Mouse (Mus musculus): Measurements from ENCODE around the gene Rgl2. TPM values are rescaled to one million over a fixed set of nuclear protein-coding genes. Genes with fewer than 3 reads are reported as not detected.

The Rgl2 gene
- polyA plus RNA-seq, 1 experiment = 20.1 TPM

DNA sequence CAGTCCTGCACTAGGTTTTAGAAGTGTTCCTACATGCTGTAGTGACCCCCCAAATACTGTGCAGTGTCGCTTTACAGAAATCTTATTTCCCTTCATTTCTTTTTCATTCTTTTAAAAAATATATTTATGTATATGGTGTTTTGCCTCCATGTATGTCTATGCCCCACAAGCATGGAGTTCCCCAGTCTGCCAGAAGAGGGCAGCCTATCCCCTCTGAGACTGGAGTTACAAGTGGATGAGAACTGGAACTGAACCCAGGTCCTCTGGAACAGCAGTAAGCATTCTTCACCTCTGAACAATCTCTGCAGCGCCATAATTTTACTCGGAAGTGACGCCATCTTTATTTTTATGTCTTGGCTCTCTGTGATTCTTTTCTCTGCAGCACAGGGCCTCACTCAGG lies 40.1 kb downstream of the Rgl2 start:
- Histone ChIP-seq H3ac (ENCODE audit: control insufficient read depth, insufficient read length) (no peak overlapping the region), H3K79me2 (ENCODE audit: control insufficient read depth, insufficient read depth) (no peaks in the 10 kb centered on the region), H3K4me3 (no peak overlapping the region), H3K4me2 (ENCODE audit: low read depth) (no peak overlapping the region), H3K27me3 (ENCODE audit: control insufficient read depth, insufficient read depth, insufficient read length) (peaks cover 4% of the 10 kb centered on the region), H3K36me3 (ENCODE audit: control insufficient read depth, insufficient read depth) (no peaks in the 10 kb centered on the region)
- TF ChIP-seq MYOD1 (IDR thresholded peaks at IDR 0.05; ENCODE audit: control insufficient read depth in 1 of 3, insufficient read length in 2 of 3, low read depth in 2 of 3) (no peak), E2F4 (IDR thresholded peaks at IDR 0.05; ENCODE audit: insufficient read depth) (no peak), MYOG (IDR thresholded peaks at IDR 0.05; ENCODE audit: control insufficient read depth in 1 of 3, insufficient read depth in 1 of 3, insufficient read length in 2 of 3, low read depth in 2 of 3) (no peak), REST (IDR thresholded peaks at IDR 0.05; ENCODE audit: insufficient read depth, insufficient read length) (no peak), SRF (IDR thresholded peaks at IDR 0.05; ENCODE audit: control insufficient read depth, insufficient read length, low read depth) (no peak), TCF3 (IDR thresholded peaks at IDR 0.05; ENCODE audit: insufficient read length, low read depth) (no peak), MAX (IDR thresholded peaks at IDR 0.05; ENCODE audit: low read depth) (no peak), USF1 (IDR thresholded peaks at IDR 0.05; ENCODE audit: low read depth) (no peak), POLR2AphosphoS2 (IDR thresholded peaks at IDR 0.05; ENCODE audit: insufficient read length, low read depth) (no peak), CEBPB (IDR thresholded peaks at IDR 0.05; ENCODE audit: insufficient read depth, poor library complexity, severe bottlenecking) (no peak)

GRCm38 (mm10) chr17:33972691-33973090 lies 43.3 kb downstream of the Rgl2 start:
- Histone ChIP-seq H3K4me3 (no peak overlapping the region), H3K4me2 (ENCODE audit: low read depth) (no peak overlapping the region), H3ac (ENCODE audit: control insufficient read depth, insufficient read length) (no peak overlapping the region), H3K79me2 (ENCODE audit: control insufficient read depth, insufficient read depth) (no peaks in the 10 kb centered on the region), H3K27me3 (ENCODE audit: control insufficient read depth, insufficient read depth, insufficient read length) (peaks cover 11% of the 10 kb centered on the region), H3K36me3 (ENCODE audit: control insufficient read depth, insufficient read depth) (no peaks in the 10 kb centered on the region)
- peak; percentile 86 for TF ChIP-seq REST (IDR thresholded peaks at IDR 0.05; ENCODE audit: insufficient read depth, insufficient read length)
- TF ChIP-seq MYOG (IDR thresholded peaks at IDR 0.05; ENCODE audit: control insufficient read depth in 1 of 3, insufficient read depth in 1 of 3, insufficient read length in 2 of 3, low read depth in 2 of 3) = no peak

DNA sequence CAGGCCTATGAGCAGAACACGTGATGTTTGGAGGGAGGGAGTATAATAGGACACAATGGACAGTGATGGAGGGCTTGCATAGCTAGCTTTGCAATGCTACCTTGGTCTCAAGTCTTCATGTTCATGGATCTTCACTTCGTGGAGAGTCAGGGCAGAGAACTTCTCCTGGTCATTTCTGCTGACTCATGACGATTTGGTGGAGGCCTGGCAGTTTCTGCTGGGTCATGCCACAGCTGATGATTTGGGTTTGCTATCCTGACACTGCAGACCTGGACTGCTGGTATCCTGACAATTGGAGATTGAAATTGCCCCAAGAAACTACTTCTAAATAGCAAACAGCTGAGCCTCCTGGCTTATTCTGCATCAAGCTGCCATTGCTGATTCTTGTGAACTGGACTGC lies 44.2 kb downstream of the Rgl2 start:
- peaks cover 19% of the 10 kb centered on the region for H3K27me3 ChIP-seq (ENCODE audit: control insufficient read depth, insufficient read depth, insufficient read length)
- H3K36me3 ChIP-seq (ENCODE audit: control insufficient read depth, insufficient read depth) = no peaks in the 10 kb centered on the region
- no peak for TF ChIP-seq MYOD1 (IDR thresholded peaks at IDR 0.05; ENCODE audit: control insufficient read depth in 1 of 3, insufficient read length in 2 of 3, low read depth in 2 of 3)
- TF ChIP-seq MAX (IDR thresholded peaks at IDR 0.05; ENCODE audit: low read depth) = no peak
- TF ChIP-seq USF1 (IDR thresholded peaks at IDR 0.05; ENCODE audit: low read depth) = no peak
- TF ChIP-seq TCF12 (IDR thresholded peaks at IDR 0.05; ENCODE audit: insufficient read depth, poor library complexity, severe bottlenecking) = no peak
- no peak for TF ChIP-seq REST (IDR thresholded peaks at IDR 0.05; ENCODE audit: insufficient read depth, insufficient read length)
- TF ChIP-seq SRF (IDR thresholded peaks at IDR 0.05; ENCODE audit: control insufficient read depth, insufficient read length, low read depth) = no peak
- no peak for TF ChIP-seq POLR2A (IDR thresholded peaks at IDR 0.05; ENCODE audit: insufficient read length, low read depth)
- no peak for TF ChIP-seq TCF3 (IDR thresholded peaks at IDR 0.05; ENCODE audit: insufficient read length, low read depth)
- no peak for TF ChIP-seq MYOG (IDR thresholded peaks at IDR 0.05; ENCODE audit: control insufficient read depth in 1 of 3, insufficient read depth in 1 of 3, insufficient read length in 2 of 3, low read depth in 2 of 3)
- TF ChIP-seq E2F4 (IDR thresholded peaks at IDR 0.05; ENCODE audit: insufficient read depth) = no peak
- no peak for TF ChIP-seq POLR2AphosphoS2 (IDR thresholded peaks at IDR 0.05; ENCODE audit: insufficient read length, low read depth)
- no peak for TF ChIP-seq CEBPB (IDR thresholded peaks at IDR 0.05; ENCODE audit: insufficient read depth, poor library complexity, severe bottlenecking)
- no peak overlapping the region for H3K4me3 ChIP-seq
- H3K79me2 ChIP-seq (ENCODE audit: control insufficient read depth, insufficient read depth) = no peaks in the 10 kb centered on the region
- no peak overlapping the region for H3ac ChIP-seq (ENCODE audit: control insufficient read depth, insufficient read length)
- H3K4me2 ChIP-seq (ENCODE audit: low read depth) = no peak overlapping the region

DNA sequence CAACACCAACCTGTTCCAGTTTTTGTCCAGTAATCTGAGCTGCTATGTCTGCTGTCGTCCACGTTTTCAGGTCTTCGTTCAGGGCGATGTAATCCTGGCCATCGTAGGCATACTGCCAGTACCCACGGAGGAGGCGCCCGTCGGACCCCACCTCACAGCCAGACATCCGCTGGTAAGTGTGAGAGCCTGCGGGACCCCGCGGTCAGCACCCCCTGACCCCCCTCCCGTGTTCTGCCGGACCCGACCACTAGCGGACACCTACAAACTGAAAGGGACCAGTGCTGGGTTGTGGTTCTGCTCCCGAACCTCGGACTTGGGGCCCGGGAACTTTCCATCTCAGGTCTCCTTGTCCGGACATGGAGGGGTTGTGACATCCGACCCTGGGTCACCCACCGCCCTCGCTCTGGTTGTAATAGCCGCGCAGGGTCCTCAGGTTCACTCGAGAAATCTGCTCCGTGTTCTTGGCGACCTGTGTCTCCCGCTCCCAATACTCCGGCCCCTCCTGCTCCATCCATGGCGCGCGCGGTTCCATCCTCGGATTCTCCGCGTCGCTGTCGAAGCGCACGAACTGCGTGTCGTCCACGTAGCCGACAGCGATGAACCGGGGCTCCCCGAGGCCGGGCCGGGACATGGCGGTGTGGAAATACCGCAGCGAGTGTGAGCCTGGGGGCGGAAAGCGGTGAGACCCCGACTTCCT lies 48.7 kb downstream of the Rgl2 start:
- H3K27me3 ChIP-seq (ENCODE audit: control insufficient read depth, insufficient read depth, insufficient read length) = peaks cover 23% of the 10 kb centered on the region

More for the DNA sequence above, 48.7 kb downstream of the Rgl2 start:
- H3K4me3 ChIP-seq = no peak overlapping the region
- no peak overlapping the region for H3ac ChIP-seq (ENCODE audit: control insufficient read depth, insufficient read length)
- H3K4me2 ChIP-seq (ENCODE audit: low read depth) = peak overlapping the region; percentile 66
- H3K36me3 ChIP-seq (ENCODE audit: control insufficient read depth, insufficient read depth) = no peaks in the 10 kb centered on the region
- H3K79me2 ChIP-seq (ENCODE audit: control insufficient read depth, insufficient read depth) = no peaks in the 10 kb centered on the region
- TF ChIP-seq MYOG (IDR thresholded peaks at IDR 0.05; ENCODE audit: control insufficient read depth in 1 of 3, insufficient read depth in 1 of 3, insufficient read length in 2 of 3, low read depth in 2 of 3) (no peak), E2F4 (IDR thresholded peaks at IDR 0.05; ENCODE audit: insufficient read depth) (no peak), REST (IDR thresholded peaks at IDR 0.05; ENCODE audit: insufficient read depth, insufficient read length) (no peak), MYOD1 (IDR thresholded peaks at IDR 0.05; ENCODE audit: control insufficient read depth in 1 of 3, insufficient read length in 2 of 3, low read depth in 2 of 3) (no peak), SRF (IDR thresholded peaks at IDR 0.05; ENCODE audit: control insufficient read depth, insufficient read length, low read depth) (no peak), POLR2A (IDR thresholded peaks at IDR 0.05; ENCODE audit: insufficient read length, low read depth) (no peak), TCF3 (IDR thresholded peaks at IDR 0.05; ENCODE audit: insufficient read length, low read depth) (no peak), TCF12 (IDR thresholded peaks at IDR 0.05; ENCODE audit: insufficient read depth, poor library complexity, severe bottlenecking) (no peak), CEBPB (IDR thresholded peaks at IDR 0.05; ENCODE audit: insufficient read depth, poor library complexity, severe bottlenecking) (no peak), MAX (IDR thresholded peaks at IDR 0.05; ENCODE audit: low read depth) (no peak), POLR2AphosphoS2 (IDR thresholded peaks at IDR 0.05; ENCODE audit: insufficient read length, low read depth) (no peak), USF1 (IDR thresholded peaks at IDR 0.05; ENCODE audit: low read depth) (no peak)

Measured in myocyte (in vitro differentiated cells).